Mouse (Mus musculus): Measurements from ENCODE around the gene E330017A01Rik. TPM values are rescaled to one million over a fixed set of nuclear protein-coding genes. Genes with fewer than 3 reads are reported as not detected.

E330017A01Rik gene
- polyA plus RNA-seq, 1 experiment: not detected

DNA sequence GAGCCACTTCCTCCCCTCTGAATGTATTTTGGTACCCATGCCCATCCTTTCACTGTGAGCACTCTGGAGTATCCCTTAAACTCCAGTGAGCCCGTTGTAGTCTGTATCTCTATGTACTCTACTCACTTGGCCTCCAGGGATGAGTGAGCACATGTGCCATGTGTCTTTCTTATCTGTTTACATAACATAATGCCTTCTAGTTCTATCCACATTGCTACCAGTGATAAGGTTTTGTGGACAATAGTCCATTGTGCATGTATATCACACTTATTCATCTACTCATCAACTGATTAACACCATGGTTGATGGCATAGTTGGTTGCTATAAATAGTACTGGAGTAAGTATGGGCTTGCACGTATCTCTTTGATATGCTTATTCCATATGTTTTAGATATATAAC, 34.7 kb downstream of the E330017A01Rik start:
- H3K79me2 ChIP-seq (ENCODE audit: control insufficient read depth, insufficient read depth): no peaks in the 10 kb centered on the region
- no peak overlapping the region for H3K4me3 ChIP-seq
- no peaks in the 10 kb centered on the region for H3K27me3 ChIP-seq (ENCODE audit: control insufficient read depth, insufficient read depth, insufficient read length)
- H3K36me3 ChIP-seq (ENCODE audit: control insufficient read depth, insufficient read depth): no peaks in the 10 kb centered on the region
- no peak for TF ChIP-seq CEBPB (IDR thresholded peaks at IDR 0.05; ENCODE audit: insufficient read depth, poor library complexity, severe bottlenecking)
- TF ChIP-seq TCF3 (IDR thresholded peaks at IDR 0.05; ENCODE audit: insufficient read length, low read depth): no peak
- no peak for TF ChIP-seq SRF (IDR thresholded peaks at IDR 0.05; ENCODE audit: control insufficient read depth, insufficient read length, low read depth)
- no peak overlapping the region for H3K4me2 ChIP-seq (ENCODE audit: low read depth)
- no peak overlapping the region for H3ac ChIP-seq (ENCODE audit: control insufficient read depth, insufficient read length)

DNA sequence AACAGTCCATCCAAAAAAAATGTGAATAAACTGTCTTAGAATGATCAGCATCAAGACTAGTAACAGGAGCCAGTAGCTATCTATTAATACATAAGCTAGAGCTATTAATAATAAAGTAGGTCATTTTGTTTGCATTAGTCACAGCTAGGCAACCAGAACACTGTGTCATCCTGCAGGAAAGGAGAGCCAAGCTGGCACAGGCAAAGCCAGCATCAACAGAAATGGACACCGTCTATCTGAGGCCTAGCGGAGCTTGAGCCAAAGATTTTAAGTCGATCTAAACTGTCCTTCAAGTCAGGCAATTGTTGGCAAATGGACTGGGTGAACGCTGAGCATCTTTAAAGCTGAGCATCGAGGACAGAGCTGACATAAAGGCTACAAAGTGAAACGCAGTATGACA, 37.7 kb downstream of the E330017A01Rik start:
- H3ac ChIP-seq (ENCODE audit: control insufficient read depth, insufficient read length): no peak overlapping the region
- no peak for TF ChIP-seq USF1 (IDR thresholded peaks at IDR 0.05; ENCODE audit: low read depth)
- no peak for TF ChIP-seq POLR2A (IDR thresholded peaks at IDR 0.05; ENCODE audit: insufficient read length, low read depth)
- TF ChIP-seq SRF (IDR thresholded peaks at IDR 0.05; ENCODE audit: control insufficient read depth, insufficient read length, low read depth): no peak
- no peak for TF ChIP-seq POLR2AphosphoS2 (IDR thresholded peaks at IDR 0.05; ENCODE audit: insufficient read length, low read depth)
- no peak for TF ChIP-seq MAX (IDR thresholded peaks at IDR 0.05; ENCODE audit: low read depth)
- TF ChIP-seq MYOG (IDR thresholded peaks at IDR 0.05; ENCODE audit: control insufficient read depth in 1 of 3, insufficient read depth in 1 of 3, insufficient read length in 2 of 3, low read depth in 2 of 3): no peak
- TF ChIP-seq CEBPB (IDR thresholded peaks at IDR 0.05; ENCODE audit: insufficient read depth, poor library complexity, severe bottlenecking): no peak
- no peak for TF ChIP-seq E2F4 (IDR thresholded peaks at IDR 0.05; ENCODE audit: insufficient read depth)
- TF ChIP-seq REST (IDR thresholded peaks at IDR 0.05; ENCODE audit: insufficient read depth, insufficient read length): no peak
- TF ChIP-seq TCF12 (IDR thresholded peaks at IDR 0.05; ENCODE audit: insufficient read depth, poor library complexity, severe bottlenecking): no peak
- no peak for TF ChIP-seq MYOD1 (IDR thresholded peaks at IDR 0.05; ENCODE audit: control insufficient read depth in 1 of 3, insufficient read length in 2 of 3, low read depth in 2 of 3)
- TF ChIP-seq TCF3 (IDR thresholded peaks at IDR 0.05; ENCODE audit: insufficient read length, low read depth): no peak
- no peaks in the 10 kb centered on the region for H3K27me3 ChIP-seq (ENCODE audit: control insufficient read depth, insufficient read depth, insufficient read length)
- no peak overlapping the region for H3K4me3 ChIP-seq
- no peaks in the 10 kb centered on the region for H3K79me2 ChIP-seq (ENCODE audit: control insufficient read depth, insufficient read depth)
- H3K36me3 ChIP-seq (ENCODE audit: control insufficient read depth, insufficient read depth): no peaks in the 10 kb centered on the region
- H3K4me2 ChIP-seq (ENCODE audit: low read depth): no peak overlapping the region

DNA sequence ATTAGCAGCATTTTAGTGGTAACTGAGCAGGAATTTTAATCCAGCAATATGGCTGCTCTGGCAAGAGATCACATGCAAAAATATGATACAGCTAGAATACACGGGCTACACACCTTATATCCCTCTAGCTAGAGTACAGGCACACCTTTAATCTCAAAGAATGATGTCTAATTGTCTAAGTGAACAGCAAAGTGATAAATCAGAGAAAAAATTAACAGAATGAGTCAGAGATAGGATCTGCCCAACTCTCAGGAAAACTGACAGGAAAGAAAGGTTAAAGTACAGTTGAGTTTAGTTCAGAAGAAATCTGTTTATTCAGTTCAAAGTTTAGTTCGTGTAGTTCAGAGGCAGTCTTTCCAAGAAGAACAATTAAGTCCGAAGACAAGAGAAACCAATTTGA, 47.2 kb downstream of the E330017A01Rik start:
- Histone ChIP-seq H3ac (ENCODE audit: control insufficient read depth, insufficient read length) (no peak overlapping the region), H3K36me3 (ENCODE audit: control insufficient read depth, insufficient read depth) (no peaks in the 10 kb centered on the region), H3K27me3 (ENCODE audit: control insufficient read depth, insufficient read depth, insufficient read length) (no peaks in the 10 kb centered on the region), H3K79me2 (ENCODE audit: control insufficient read depth, insufficient read depth) (no peaks in the 10 kb centered on the region), H3K4me3 (no peak overlapping the region), H3K4me2 (ENCODE audit: low read depth) (no peak overlapping the region)
- no peak for TF ChIP-seq E2F4 (IDR thresholded peaks at IDR 0.05; ENCODE audit: insufficient read depth)
- TF ChIP-seq TCF3 (IDR thresholded peaks at IDR 0.05; ENCODE audit: insufficient read length, low read depth): no peak
- TF ChIP-seq MAX (IDR thresholded peaks at IDR 0.05; ENCODE audit: low read depth): no peak
- TF ChIP-seq MYOD1 (IDR thresholded peaks at IDR 0.05; ENCODE audit: control insufficient read depth in 1 of 3, insufficient read length in 2 of 3, low read depth in 2 of 3): no peak
- no peak for TF ChIP-seq MYOG (IDR thresholded peaks at IDR 0.05; ENCODE audit: control insufficient read depth in 1 of 3, insufficient read depth in 1 of 3, insufficient read length in 2 of 3, low read depth in 2 of 3)
- no peak for TF ChIP-seq SRF (IDR thresholded peaks at IDR 0.05; ENCODE audit: control insufficient read depth, insufficient read length, low read depth)
- TF ChIP-seq REST (IDR thresholded peaks at IDR 0.05; ENCODE audit: insufficient read depth, insufficient read length): no peak
- no peak for TF ChIP-seq CEBPB (IDR thresholded peaks at IDR 0.05; ENCODE audit: insufficient read depth, poor library complexity, severe bottlenecking)
- no peak for TF ChIP-seq USF1 (IDR thresholded peaks at IDR 0.05; ENCODE audit: low read depth)
- TF ChIP-seq TCF12 (IDR thresholded peaks at IDR 0.05; ENCODE audit: insufficient read depth, poor library complexity, severe bottlenecking): no peak
- TF ChIP-seq POLR2AphosphoS2 (IDR thresholded peaks at IDR 0.05; ENCODE audit: insufficient read length, low read depth): no peak
- TF ChIP-seq POLR2A (IDR thresholded peaks at IDR 0.05; ENCODE audit: insufficient read length, low read depth): no peak

DNA sequence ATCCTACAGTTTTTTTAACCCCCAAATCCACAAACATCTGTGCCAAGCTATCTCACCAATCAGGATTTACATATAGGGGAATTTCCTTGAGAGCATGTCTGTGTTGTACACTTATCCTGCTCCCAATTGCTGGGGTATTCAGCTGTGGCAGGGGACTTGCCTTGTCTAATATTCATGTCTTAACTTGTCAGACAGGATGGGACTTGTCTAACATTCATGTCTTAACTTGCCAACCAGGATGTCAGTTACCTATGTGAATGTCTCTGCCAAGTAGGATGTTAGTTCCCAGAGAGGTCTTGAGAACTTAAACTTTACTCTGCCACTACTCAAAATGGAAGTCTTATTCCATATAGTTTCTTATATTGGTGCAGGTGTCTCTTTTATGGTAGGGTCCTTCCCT, 49.1 kb downstream of the E330017A01Rik start:
- TF ChIP-seq MAX (IDR thresholded peaks at IDR 0.05; ENCODE audit: low read depth) (no peak), MYOD1 (IDR thresholded peaks at IDR 0.05; ENCODE audit: control insufficient read depth in 1 of 3, insufficient read length in 2 of 3, low read depth in 2 of 3) (no peak), REST (IDR thresholded peaks at IDR 0.05; ENCODE audit: insufficient read depth, insufficient read length) (no peak), E2F4 (IDR thresholded peaks at IDR 0.05; ENCODE audit: insufficient read depth) (no peak), USF1 (IDR thresholded peaks at IDR 0.05; ENCODE audit: low read depth) (no peak), POLR2A (IDR thresholded peaks at IDR 0.05; ENCODE audit: insufficient read length, low read depth) (no peak), CEBPB (IDR thresholded peaks at IDR 0.05; ENCODE audit: insufficient read depth, poor library complexity, severe bottlenecking) (no peak), MYOG (IDR thresholded peaks at IDR 0.05; ENCODE audit: control insufficient read depth in 1 of 3, insufficient read depth in 1 of 3, insufficient read length in 2 of 3, low read depth in 2 of 3) (no peak), POLR2AphosphoS2 (IDR thresholded peaks at IDR 0.05; ENCODE audit: insufficient read length, low read depth) (no peak)
- H3K36me3 ChIP-seq (ENCODE audit: control insufficient read depth, insufficient read depth): no peaks in the 10 kb centered on the region

More for the DNA sequence above, 49.1 kb downstream of the E330017A01Rik start:
- no peaks in the 10 kb centered on the region for H3K79me2 ChIP-seq (ENCODE audit: control insufficient read depth, insufficient read depth)
- H3K27me3 ChIP-seq (ENCODE audit: control insufficient read depth, insufficient read depth, insufficient read length): no peaks in the 10 kb centered on the region
- no peak overlapping the region for H3K4me2 ChIP-seq (ENCODE audit: low read depth)
- H3ac ChIP-seq (ENCODE audit: control insufficient read depth, insufficient read length): no peak overlapping the region
- H3K4me3 ChIP-seq: no peak overlapping the region

Other genes starting within 250 kb of the E330017A01Rik start
- gene Dcbld2, start 230.3 kb downstream of the E330017A01Rik start, polyA plus RNA-seq (2012; fragmentation: generic; extraction: Trizol): 10.4 TPM
- gene St3gal6, start 114.5 kb downstream of the E330017A01Rik start, polyA plus RNA-seq (2012; fragmentation: generic; extraction: Trizol): 0.18 TPM
- not detected for gene Gm813, start 21.8 kb downstream of the E330017A01Rik start, polyA plus RNA-seq (2012; fragmentation: generic; extraction: Trizol)
- gene Cpox, start 31.6 kb upstream of the E330017A01Rik start, polyA plus RNA-seq (2012; fragmentation: generic; extraction: Trizol): 20.0 TPM
- not detected for gene Gpr15, start 80.3 kb upstream of the E330017A01Rik start, polyA plus RNA-seq (2012; fragmentation: generic; extraction: Trizol)
- gene Cldnd1, start 89.2 kb upstream of the E330017A01Rik start, polyA plus RNA-seq (2012; fragmentation: generic; extraction: Trizol): 68.1 TPM
- not detected for gene Olfr172, start 124.4 kb upstream of the E330017A01Rik start, polyA plus RNA-seq (2012; fragmentation: generic; extraction: Trizol)
- not detected for gene Olfr173, start 161.5 kb upstream of the E330017A01Rik start, polyA plus RNA-seq (2012; fragmentation: generic; extraction: Trizol)
- gene Olfr175-ps1, start 188.0 kb upstream of the E330017A01Rik start, polyA plus RNA-seq (2012; fragmentation: generic; extraction: Trizol): not detected
- gene Olfr177, start 236.0 kb upstream of the E330017A01Rik start, polyA plus RNA-seq (2012; fragmentation: generic; extraction: Trizol): not detected

Measured in myocyte (in vitro differentiated cells).